In genomic region chr8:119385854-119386253, GRCm38 (mm10) we compare ENCODE assay signal across 25 mouse cellular contexts. TPM values are rescaled to one million over a fixed set of nuclear protein-coding genes. Genes with fewer than 3 reads are reported as not detected.
"Had no signal": no experiment of that assay in that cellular context is flagged by ENCODE, and none has a peak within 500 bp of the region (broad histone marks: within the 10 kb centered on the region; RNA-seq: fewer than 3 reads in every experiment).

No protein-coding gene starts in this region.

- H3K4me3 ChIP-seq: liver, embryonic 13.5 days; liver, embryonic 15.5 days; lung, embryonic 15.5 days; midbrain, embryonic 10.5 days; midbrain, embryonic 13.5 days; midbrain, embryonic 15.5 days; myocyte; neural tube, embryonic 13.5 days; neural tube, embryonic 15.5 days; stomach, embryonic 15.5 days had no signal

- H3K36me3 ChIP-seq: liver, embryonic 13.5 days; liver, embryonic 15.5 days; lung, embryonic 15.5 days; midbrain, embryonic 10.5 days; midbrain, embryonic 13.5 days; midbrain, embryonic 15.5 days; neural tube, embryonic 13.5 days; neural tube, embryonic 15.5 days; stomach, embryonic 15.5 days had no signal

- H3K4me1 ChIP-seq: liver, embryonic 13.5 days; liver, embryonic 15.5 days; lung, embryonic 15.5 days; midbrain, embryonic 10.5 days; midbrain, embryonic 13.5 days; midbrain, embryonic 15.5 days; neural tube, embryonic 13.5 days; neural tube, embryonic 15.5 days; stomach, embryonic 15.5 days had no signal

- H3K27ac ChIP-seq: liver, embryonic 13.5 days; liver, embryonic 15.5 days; lung, embryonic 15.5 days; macrophage; midbrain, embryonic 10.5 days; midbrain, embryonic 13.5 days; midbrain, embryonic 15.5 days; neural tube, embryonic 13.5 days; neural tube, embryonic 15.5 days; stomach, embryonic 15.5 days; stomach, postnatal 0 days had no signal

- DNase-seq: liver, embryonic 13.5 days; liver, postnatal 0 days; lung, adult 2 months; lung, postnatal 14 days; lung, postnatal 36 days; retina, postnatal 1 day; right cerebral cortex, adult 18-20 months; right cerebral cortex, postnatal 25 days; right cerebral cortex, postnatal 4 days; spleen, adult 18-20 months; thymus, postnatal 14 days; thymus, postnatal 36 days had no signal

- ATAC-seq: liver, postnatal 0 days; lung, postnatal 0 days; midbrain, embryonic 13.5 days; midbrain, embryonic 15.5 days had no signal

- H3K27me3 ChIP-seq: liver, embryonic 15.5 days; lung, embryonic 15.5 days; midbrain, embryonic 15.5 days; neural tube, embryonic 13.5 days; stomach, embryonic 15.5 days had no signal

RNA-seq across cellular contexts. Expression of gene Osgin1, which starts 48.1 kb away (rescaled TPM):
- total RNA-seq: megakaryocyte-erythroid progenitor cell, adult 5-6 weeks had no signal
- polyA plus RNA-seq: neural tube, embryonic 13.5 days had no signal
